Mouse (Mus musculus) forebrain, embryonic 13.5 days (tissue): ENCODE measurements around the gene Lgals1. TPM values are rescaled to one million over a fixed set of nuclear protein-coding genes. Genes with fewer than 3 reads are reported as not detected.

Experiments used
- microRNA-seq: library from miRNA; unstranded; fragments of <30 nt; microRNA quantifications from one replicate; pipeline ENCODE4, GENCODE M21; 2016
- polyA plus RNA-seq: library from polyadenylated mRNA; unstranded; fragments of >200 nt; fragmentation: Nextera tagmentation; extraction: Ambion mirVana; gene quantifications from 2 replicates; pipeline ENCODE4 v1.2.1, GENCODE M21; 2015

Gene Lgals1
- polyA plus RNA-seq, 1 experiment from 2014 or later = 110 TPM

Small RNA genes within 50 kb of the gene (microRNA-seq; reads per million reads assigned to microRNA genes)
- not detected for gene Mir6955

Other genes starting within 250 kb of the Lgals1 start
- 1.7 and 1.8 TPM in 2 replicates for gene Elfn2, start 208.0 kb upstream of the Lgals1 start, polyA plus RNA-seq
- gene Mfng, start 153.2 kb upstream of the Lgals1 start, polyA plus RNA-seq = 136 and 138 TPM in 2 replicates
- 0.92 and 0.93 TPM in 2 replicates for gene Card10, start 123.7 kb upstream of the Lgals1 start, polyA plus RNA-seq
- 5.0 and 5.5 TPM in 2 replicates for gene Cdc42ep1, start 84.1 kb upstream of the Lgals1 start, polyA plus RNA-seq
- gene Lgals2, start 71.2 kb upstream of the Lgals1 start, polyA plus RNA-seq = not detected in 2 replicates
- 50.3 and 53.7 TPM in 2 replicates for gene Gga1, start 49.5 kb upstream of the Lgals1 start, polyA plus RNA-seq
- 0.15 and 0.16 TPM in 2 replicates for gene Gm49510, start 27.1 kb upstream of the Lgals1 start, polyA plus RNA-seq
- gene Sh3bp1, start 27.0 kb upstream of the Lgals1 start, polyA plus RNA-seq = 3.7 and 5.4 TPM in 2 replicates
- gene Pdxp, start 12.8 kb upstream of the Lgals1 start, polyA plus RNA-seq = 54.4 and 55.5 TPM in 2 replicates
- gene Nol12, start 8.2 kb downstream of the Lgals1 start, polyA plus RNA-seq = 50.3 and 59.3 TPM in 2 replicates
- 35.6 and 39.2 TPM in 2 replicates for gene Triobp, start 21.0 kb downstream of the Lgals1 start, polyA plus RNA-seq
- 546 and 569 TPM in 2 replicates for gene H1f0, start 101.7 kb downstream of the Lgals1 start, polyA plus RNA-seq
- not detected in 2 replicates for gene Galr3, start 115.2 kb downstream of the Lgals1 start, polyA plus RNA-seq
- gene Ankrd54, start 136.2 kb downstream of the Lgals1 start, polyA plus RNA-seq = 53.0 and 53.9 TPM in 2 replicates
- 207 and 215 TPM in 2 replicates for gene Eif3l, start 148.5 kb downstream of the Lgals1 start, polyA plus RNA-seq
- gene Micall1, start 182.2 kb downstream of the Lgals1 start, polyA plus RNA-seq = 5.4 and 6.5 TPM in 2 replicates
- gene Polr2f, start 214.3 kb downstream of the Lgals1 start, polyA plus RNA-seq = 300 and 353 TPM in 2 replicates
- 12.1 and 13.7 TPM in 2 replicates for gene 1700088E04Rik, start 214.5 kb downstream of the Lgals1 start, polyA plus RNA-seq
- 0.45 and 0.49 TPM in 2 replicates for gene Sox10, start 238.5 kb downstream of the Lgals1 start, polyA plus RNA-seq